Mouse (Mus musculus): ENCODE measurements around the gene Tnfrsf8. TPM values are rescaled to one million over a fixed set of nuclear protein-coding genes. Genes with fewer than 3 reads are reported as not detected.

Tnfrsf8 gene
- polyA plus RNA-seq, 1 experiment: 0.06 TPM

DNA sequence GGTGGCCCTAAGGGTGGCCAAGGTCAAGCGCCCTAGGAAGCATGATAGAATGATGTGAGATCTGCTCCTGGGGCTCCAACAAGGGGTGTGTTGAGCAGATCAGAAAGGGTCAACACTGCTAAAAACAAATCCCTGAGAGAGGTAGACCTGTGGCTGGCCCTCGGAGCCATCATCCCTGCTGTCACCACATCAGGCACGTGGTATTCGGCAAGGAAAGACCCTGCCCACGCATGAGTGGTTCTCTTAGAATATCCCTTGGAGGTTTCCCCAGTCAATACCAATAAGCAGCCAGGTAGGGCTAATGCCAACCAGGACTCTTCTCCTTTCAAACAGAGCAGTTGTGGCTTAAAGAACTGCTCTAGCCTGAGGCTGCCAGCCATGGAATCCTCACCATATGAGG, 21.6 kb upstream of the Tnfrsf8 start:
- Histone ChIP-seq H3K9me3 (0 out of 2 replicates have a peak, but pooled peaks cover 3% of the 10 kb centered on the region), H3K4me1 (no peaks in the 10 kb centered on the region), H3K27me3 (replicated peaks) (no peaks in the 10 kb centered on the region), H3K36me3 (replicated peaks; ENCODE audit: low read length) (no peaks in the 10 kb centered on the region), H3K4me3 (replicated peaks) (no peak overlapping the region)
- TF ChIP-seq GATA1 (IDR thresholded peaks at IDR 0.05; ENCODE audit: borderline replicate concordance, low read length) (no peak), FLI1 (IDR thresholded peaks at IDR 0.05; ENCODE audit: low read length) (no peak)

DNA sequence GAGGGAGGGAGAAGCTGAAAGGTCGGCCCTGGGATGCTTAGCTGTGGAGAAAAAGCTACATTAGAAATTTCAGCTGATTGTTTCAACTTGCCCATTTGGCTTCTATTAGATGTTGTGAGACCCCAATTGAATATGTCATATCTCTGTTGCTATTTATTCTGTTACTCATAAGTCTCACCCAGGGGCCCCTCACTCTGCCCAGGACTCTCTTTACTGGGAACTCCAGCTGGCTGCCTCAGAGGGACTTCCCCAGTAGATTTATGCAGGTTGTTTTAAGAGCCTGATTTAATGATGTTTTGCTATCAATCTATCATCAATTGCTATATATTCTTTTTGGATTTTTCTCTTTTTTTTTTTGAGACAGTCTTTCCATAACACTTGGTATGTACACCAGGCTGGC, 21.1 kb upstream of the Tnfrsf8 start:
- Histone ChIP-seq H3K9me3 (0 out of 2 replicates have a peak, but pooled peaks cover 3% of the 10 kb centered on the region), H3K36me3 (replicated peaks; ENCODE audit: low read length) (no peaks in the 10 kb centered on the region), H3K4me1 (no peaks in the 10 kb centered on the region), H3K4me3 (replicated peaks) (no peak overlapping the region), H3K27me3 (replicated peaks) (no peaks in the 10 kb centered on the region)
- TF ChIP-seq FLI1 (IDR thresholded peaks at IDR 0.05; ENCODE audit: low read length): no peak
- TF ChIP-seq GATA1 (IDR thresholded peaks at IDR 0.05; ENCODE audit: borderline replicate concordance, low read length): no peak

DNA sequence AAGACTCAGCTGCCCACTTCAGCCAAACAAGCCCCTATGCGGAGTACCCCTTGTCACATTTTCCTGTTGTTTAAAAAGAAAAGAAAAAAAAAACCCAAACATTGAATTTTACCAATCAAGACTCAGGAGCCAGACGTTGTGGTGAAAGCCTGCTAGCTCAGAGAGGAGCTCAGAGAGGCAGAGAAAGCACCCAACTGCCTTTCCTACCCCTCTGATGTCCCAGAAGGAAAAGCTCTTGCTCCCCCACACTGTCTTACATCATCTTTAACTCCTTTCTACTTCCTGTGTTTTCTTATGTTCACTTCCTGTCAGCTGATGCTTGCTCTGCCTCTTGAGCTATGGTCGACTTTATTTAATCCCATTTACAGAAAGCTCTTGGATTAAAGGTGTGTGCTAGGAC, 8.7 kb upstream of the Tnfrsf8 start:
- Histone ChIP-seq H3K4me3 (replicated peaks) (no peak overlapping the region), H3K36me3 (replicated peaks; ENCODE audit: low read length) (no peaks in the 10 kb centered on the region), H3K4me1 (0 out of 2 replicates have a peak, but pooled peaks cover 5% of the 10 kb centered on the region), H3K9me3 (no peaks in the 10 kb centered on the region), H3K27me3 (replicated peaks) (no peaks in the 10 kb centered on the region)
- no peak for TF ChIP-seq FLI1 (IDR thresholded peaks at IDR 0.05; ENCODE audit: low read length)
- TF ChIP-seq GATA1 (IDR thresholded peaks at IDR 0.05; ENCODE audit: borderline replicate concordance, low read length): no peak

DNA sequence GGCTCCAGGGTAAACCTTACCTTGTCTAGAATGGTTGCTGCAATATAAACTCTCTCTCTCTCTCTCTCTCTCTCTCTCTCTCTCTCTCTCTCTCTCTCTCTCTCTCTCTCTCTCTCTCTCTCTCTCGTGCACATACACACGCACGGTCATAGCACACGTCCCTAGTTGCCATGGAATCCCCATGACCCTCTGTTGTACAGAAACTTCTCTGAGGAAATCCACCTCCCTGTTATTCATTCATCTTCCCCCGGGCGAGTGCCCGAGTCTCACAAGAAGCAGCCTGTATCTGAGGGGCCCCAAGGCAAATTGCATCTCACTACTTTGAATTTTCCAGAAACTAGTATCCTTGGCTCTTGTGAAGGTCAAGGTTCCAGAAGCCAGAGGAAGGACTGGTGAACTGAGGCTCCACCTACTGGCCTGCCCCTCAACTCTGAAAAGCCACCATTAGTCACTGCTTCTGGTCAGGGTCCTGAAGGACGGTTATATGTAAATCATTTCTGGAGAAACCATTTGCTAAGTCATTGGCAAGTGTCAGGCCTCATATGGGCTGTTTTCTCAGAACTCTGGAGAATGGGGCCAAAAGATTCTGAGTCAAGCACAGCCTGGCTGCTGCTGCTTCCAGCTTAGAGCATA, 8.1 kb upstream of the Tnfrsf8 start:
- Histone ChIP-seq H3K9me3 (no peaks in the 10 kb centered on the region), H3K4me1 (0 out of 2 replicates have a peak, but pooled peaks cover 5% of the 10 kb centered on the region), H3K4me3 (replicated peaks) (no peak overlapping the region), H3K36me3 (replicated peaks; ENCODE audit: low read length) (no peaks in the 10 kb centered on the region), H3K27me3 (replicated peaks) (no peaks in the 10 kb centered on the region)
- no peak for TF ChIP-seq FLI1 (IDR thresholded peaks at IDR 0.05; ENCODE audit: low read length)

DNA sequence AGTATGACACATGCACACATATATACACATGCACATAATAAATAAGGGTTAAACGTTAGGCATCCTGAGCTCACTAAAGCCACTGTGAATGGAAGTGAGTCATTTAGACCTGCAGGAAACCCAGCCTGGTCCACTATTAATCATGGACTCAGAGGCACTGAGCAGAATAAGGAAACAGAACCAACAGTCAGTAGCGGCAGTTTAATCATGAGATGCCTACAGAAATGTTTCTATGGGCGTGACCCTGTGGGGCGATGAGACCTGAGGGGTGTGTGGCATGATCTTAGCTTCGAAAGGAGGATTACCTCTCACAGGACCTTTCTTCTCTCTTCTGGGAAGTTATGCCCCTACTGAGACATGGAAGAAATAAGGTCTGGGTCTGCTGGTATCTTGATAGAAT, 7.2 kb upstream of the Tnfrsf8 start:
- H3K4me1 ChIP-seq: 0 out of 2 replicates have a peak, but pooled peaks cover 5% of the 10 kb centered on the region

GRCm38 (mm10) chr4:145320624-145321023, 5.7 kb upstream of the Tnfrsf8 start:
- no peaks in the 10 kb centered on the region for H3K9me3 ChIP-seq
- H3K4me1 ChIP-seq: 0 out of 2 replicates have a peak, but pooled peaks cover 5% of the 10 kb centered on the region
- TF ChIP-seq FLI1 (IDR thresholded peaks at IDR 0.05; ENCODE audit: low read length) (no peak), GATA1 (IDR thresholded peaks at IDR 0.05; ENCODE audit: borderline replicate concordance, low read length) (no peak)

More for the DNA sequence above, 7.2 kb upstream of the Tnfrsf8 start:
- TF ChIP-seq GATA1 (IDR thresholded peaks at IDR 0.05; ENCODE audit: borderline replicate concordance, low read length) (no peak), FLI1 (IDR thresholded peaks at IDR 0.05; ENCODE audit: low read length) (no peak)
- Histone ChIP-seq H3K36me3 (replicated peaks; ENCODE audit: low read length) (no peaks in the 10 kb centered on the region), H3K4me3 (replicated peaks) (no peak overlapping the region), H3K27me3 (replicated peaks) (peaks cover 2% of the 10 kb centered on the region), H3K9me3 (no peaks in the 10 kb centered on the region)

DNA sequence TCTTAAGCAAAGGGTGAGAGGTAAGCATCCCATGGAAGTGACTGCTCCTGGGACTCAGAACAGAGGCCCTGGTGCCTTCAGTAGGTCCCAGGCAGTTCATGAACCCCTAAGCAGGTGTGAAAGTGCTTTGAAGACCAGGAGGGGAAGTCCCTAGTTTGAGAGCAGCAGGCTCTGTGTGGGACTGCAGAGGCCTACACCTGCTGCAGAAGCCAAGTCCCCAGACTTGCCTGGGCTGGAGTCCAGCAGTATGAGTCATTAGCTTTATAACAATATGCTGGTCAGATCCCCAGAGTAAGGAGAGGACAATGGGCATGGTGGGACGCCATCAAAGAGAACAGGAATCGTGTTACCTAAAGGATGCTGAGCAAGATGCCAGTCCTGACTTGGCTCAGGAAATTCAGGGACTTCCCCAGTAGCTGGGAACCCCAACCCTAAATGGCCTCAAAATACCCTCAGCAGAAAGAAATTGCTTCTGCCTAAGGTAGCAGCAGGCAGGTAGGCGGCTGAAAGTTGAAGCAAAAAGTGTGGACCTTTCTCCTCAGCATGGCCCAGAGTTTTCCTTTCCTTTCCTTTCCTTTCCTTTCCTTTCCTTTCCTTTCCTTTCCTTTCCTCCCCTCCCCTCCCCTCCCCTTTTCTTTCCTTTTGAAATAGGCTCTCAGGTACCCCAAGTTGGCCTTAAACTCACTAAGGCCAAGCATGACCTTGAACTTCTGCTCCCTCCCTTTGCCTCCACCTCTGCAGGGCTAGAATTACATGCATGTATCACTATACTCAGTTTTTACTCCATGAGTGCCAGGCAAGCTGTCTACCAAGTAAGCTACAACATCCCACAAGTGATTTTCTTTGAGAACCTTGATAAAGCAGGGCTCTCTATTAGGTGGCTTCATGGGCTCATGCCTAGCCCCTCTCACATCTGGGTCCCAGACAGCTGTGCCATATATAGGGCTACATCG, 4.6 kb upstream of the Tnfrsf8 start:
- H3K27me3 ChIP-seq (replicated peaks): peaks cover 23% of the 10 kb centered on the region
- TF ChIP-seq FLI1 (IDR thresholded peaks at IDR 0.05; ENCODE audit: low read length) (no peak), GATA1 (IDR thresholded peaks at IDR 0.05; ENCODE audit: borderline replicate concordance, low read length) (no peak)
- H3K9me3 ChIP-seq: no peaks in the 10 kb centered on the region
- H3K4me1 ChIP-seq: peaks cover 8% of the 10 kb centered on the region; the same call in 1 of the 2 replicates
- H3K4me3 ChIP-seq (replicated peaks): no peak overlapping the region
- no peaks in the 10 kb centered on the region for H3K36me3 ChIP-seq (replicated peaks; ENCODE audit: low read length)

More at GRCm38 (mm10) chr4:145320624-145321023, 5.7 kb upstream of the Tnfrsf8 start:
- H3K27me3 ChIP-seq (replicated peaks): peaks cover 12% of the 10 kb centered on the region
- H3K4me3 ChIP-seq (replicated peaks): no peak overlapping the region
- no peaks in the 10 kb centered on the region for H3K36me3 ChIP-seq (replicated peaks; ENCODE audit: low read length)

DNA sequence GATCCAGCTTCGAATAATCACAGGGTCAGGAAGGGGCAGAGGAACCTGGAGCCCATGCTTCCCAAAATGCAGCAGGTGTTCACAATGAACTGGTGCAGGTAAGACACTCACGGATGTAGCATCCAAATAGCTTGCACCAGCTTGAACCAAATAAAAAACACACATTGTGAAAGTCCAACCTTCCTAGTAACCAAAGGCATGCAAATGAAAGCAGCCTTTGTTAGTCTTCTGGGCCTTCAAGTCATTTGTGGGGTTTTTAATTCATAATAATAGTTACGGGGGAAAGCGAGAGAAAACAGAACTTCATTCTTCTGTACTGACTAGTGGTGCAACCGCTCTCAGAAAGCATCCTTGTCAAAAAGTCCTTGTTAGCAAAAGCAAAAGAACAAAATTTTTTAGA, 1.7 kb upstream of the Tnfrsf8 start:
- Histone ChIP-seq H3K4me1 (peaks cover 3% of the 10 kb centered on the region; the same call in 1 of the 2 replicates), H3K27me3 (replicated peaks) (peaks cover 36% of the 10 kb centered on the region)
- TF ChIP-seq GATA1 (IDR thresholded peaks at IDR 0.05; ENCODE audit: borderline replicate concordance, low read length) (no peak), FLI1 (IDR thresholded peaks at IDR 0.05; ENCODE audit: low read length) (no peak)

GRCm38 (mm10) chr4:145313966-145314365, 998 bp downstream of the Tnfrsf8 start:
- H3K4me3 ChIP-seq (replicated peaks): no peak overlapping the region
- no peaks in the 10 kb centered on the region for H3K36me3 ChIP-seq (replicated peaks; ENCODE audit: low read length)
- peaks cover 3% of the 10 kb centered on the region; the same call in 1 of the 2 replicates for H3K4me1 ChIP-seq
- no peaks in the 10 kb centered on the region for H3K9me3 ChIP-seq
- TF ChIP-seq FLI1 (IDR thresholded peaks at IDR 0.05; ENCODE audit: low read length) (no peak), GATA1 (IDR thresholded peaks at IDR 0.05; ENCODE audit: borderline replicate concordance, low read length) (no peak)
- H3K27me3 ChIP-seq (replicated peaks): peaks cover 42% of the 10 kb centered on the region

More for the DNA sequence above, 1.7 kb upstream of the Tnfrsf8 start:
- Histone ChIP-seq H3K4me3 (replicated peaks) (no peak overlapping the region), H3K9me3 (no peaks in the 10 kb centered on the region), H3K36me3 (replicated peaks; ENCODE audit: low read length) (no peaks in the 10 kb centered on the region)

Data from megakaryocyte, embryonic 14.5 days (primary cell).